Mouse (Mus musculus) liver, embryonic 14.5 days (tissue): ENCODE data around the gene Gm17387. TPM values are rescaled to one million over a fixed set of nuclear protein-coding genes. Genes with fewer than 3 reads are reported as not detected.

Source experiments
- ATAC-seq: fragments of 200-750 bp; cut with Nextera tagmentation; 2 replicates; pipeline ENCODE4 v1.8.0; 2017; ENCODE audit warnings: moderate number of reproducible peaks, mild to moderate bottlenecking, moderate library complexity; ENCODE audit not compliant: insufficient read depth
- DNase-seq, 3 experiments: peaks; one replicate each; pipeline ENCODE4 v3.0.0-alpha.2; 2012 to 2013; ENCODE audit warnings: low read depth in 3 of 3, low spot score in 3 of 3
- H3K27ac ChIP-seq: fragments of 300-500 bp; sonication (generic); 2 replicates; pipeline ENCODE4 v1.5.1; 2014; ENCODE audit warnings: moderate library complexity, mild to moderate bottlenecking, control low read depth, inconsistent platforms
- H3K27me3 ChIP-seq: fragments of 300-500 bp; sonication (generic); 2 replicates; pipeline ENCODE4 v1.6.1; 2014; ENCODE audit warnings: mild to moderate bottlenecking, low read length, moderate library complexity; ENCODE audit not compliant: control insufficient read depth, insufficient read depth
- H3K36me3 ChIP-seq: fragments of 300-500 bp; sonication (generic); replicated peaks from 2 replicates; pipeline ENCODE4 v1.6.1; 2014; ENCODE audit warnings: low read depth; ENCODE audit not compliant: control insufficient read depth, insufficient read depth
- H3K4me1 ChIP-seq, 2 experiments: fragments of 200-500 bp in 1 of 2; fragments of 300-500 bp in 1 of 2; sonication (generic) in 1 of 2; replicated peaks; 2 replicates each; pipeline ENCODE4 v1.6.1; 2012 to 2014; ENCODE audit warnings: antibody characterized with exemption in 1 of 2, inconsistent platforms in 1 of 2, low read length in 1 of 2; ENCODE audit not compliant: control insufficient read depth in 2 of 2, insufficient read depth in 2 of 2
- H3K4me2 ChIP-seq: fragments of 300-500 bp; sonication (generic); 2 replicates; pipeline ENCODE4 v1.6.1; 2014; ENCODE audit warnings: low read depth, mild to moderate bottlenecking, control low read depth, moderate library complexity
- H3K4me3 ChIP-seq, 2 experiments: fragments of 200-500 bp in 1 of 2; fragments of 300-500 bp in 1 of 2; sonication (generic) in 1 of 2; 2 replicates each; pipeline ENCODE4 v1.5.1; 2012 to 2014; ENCODE audit warnings: low read depth in 2 of 2, low read length in 2 of 2, mild to moderate bottlenecking in 2 of 2, control low read depth in 1 of 2, inconsistent platforms in 1 of 2, moderate library complexity in 1 of 2; ENCODE audit not compliant: insufficient read depth in 1 of 2
- H3K9ac ChIP-seq: fragments of 300-500 bp; sonication (generic); replicated peaks from 2 replicates; pipeline ENCODE4 v1.6.1; 2014; ENCODE audit warnings: mild to moderate bottlenecking, control low read depth, moderate library complexity
- H3K9me3 ChIP-seq: fragments of 300-500 bp; sonication (generic); 2 replicates; pipeline ENCODE4 v1.6.1; 2016; ENCODE audit warnings: low read length, mixed read lengths; ENCODE audit not compliant: control insufficient read depth
- CTCF ChIP-seq: IDR thresholded peaks from 2 replicates; pipeline ENCODE4 v1.5.1; 2016; ENCODE audit warnings: antibody characterized with exemption, low read depth, control low read depth
- EP300 ChIP-seq: IDR thresholded peaks from 2 replicates; pipeline ENCODE4 v1.6.1; 2016; ENCODE audit warnings: antibody characterized with exemption, low read depth
- WGBS: fragments of 180-500 bp; shearing (Covaris S2); extraction: QIAGEN DNeasy Blood & Tissue Kit; methylation state at CpG from one replicate; pipeline ENCODE4 v1.1.7; 2014; ENCODE audit not compliant: insufficient replicate concordance; 5-methylcytosine and 5-hydroxymethylcytosine counted together
- polyA plus RNA-seq, 2 experiments: library from polyadenylated mRNA; depleted of rRNA in 1 of 2; stranded (reverse) in 1 of 2; unstranded in 1 of 2; fragments of >200 nt; fragmentation: Nextera tagmentation in 1 of 2; extraction: Ambion mirVana in 1 of 2; gene quantifications; 2 replicates each; pipeline versions ENCODE4 v1.2.1 to v1.2.3; 2012 to 2014

The Gm17387 gene
- polyA plus RNA-seq, 2 experiments, result not detected

GRCm38 (mm10) chr7:141055785-141056184, 26.9 kb downstream of the Gm17387 start:
- no peak overlapping the region for H3K4me2 ChIP-seq
- ATAC-seq (no peak), DNase-seq (no peak)
- no peak overlapping the region for H3K9ac ChIP-seq
- no peaks in the 10 kb centered on the region for H3K9me3 ChIP-seq
- 50% methylated on average over 4 of the region's 4 CpGs for WGBS
- no peak overlapping the region for H3K4me3 ChIP-seq
- H3K36me3 ChIP-seq, result no peaks in the 10 kb centered on the region
- H3K27me3 ChIP-seq, result peaks cover 16% of the 10 kb centered on the region
- TF ChIP-seq CTCF, result peak; percentile 37
- TF ChIP-seq EP300, result no peak
- no peak overlapping the region for H3K27ac ChIP-seq
- H3K4me1 ChIP-seq, result peaks cover 0 to 6% of the 10 kb centered on the region in 2 experiments; a peak in 2 of 4 replicates

GRCm38 (mm10) chr7:141056976-141057375, 28.0 kb downstream of the Gm17387 start:
- Histone ChIP-seq H3K4me3 (no peak overlapping the region), H3K36me3 (no peaks in the 10 kb centered on the region), H3K9me3 (no peaks in the 10 kb centered on the region), H3K4me2 (no peak overlapping the region), H3K27me3 (peaks cover 28% of the 10 kb centered on the region), H3K9ac (no peak overlapping the region), H3K27ac (no peak overlapping the region), H3K4me1 (peaks cover 0 to 4% of the 10 kb centered on the region in 2 experiments; a peak in 2 of 4 replicates)
- TF ChIP-seq EP300 (no peak), CTCF (no peak)
- WGBS, result 60% methylated on average over 6 of the region's 6 CpGs
- ATAC-seq (no peak), DNase-seq (no peak)

- no peak for TF ChIP-seq CTCF
- no peaks in the 10 kb centered on the region for H3K36me3 ChIP-seq
- no peaks in the 10 kb centered on the region for H3K9me3 ChIP-seq
- WGBS, result 74% methylated on average over 1 of the region's 1 CpGs
- ATAC-seq, result no peak
- H3K9ac ChIP-seq, result no peak overlapping the region
- no peak overlapping the region for H3K4me2 ChIP-seq
- peaks cover 0 to 4% of the 10 kb centered on the region in 2 experiments; a peak in 2 of 4 replicates for H3K4me1 ChIP-seq
- H3K4me3 ChIP-seq, result no peak overlapping the region
- no peak for DNase-seq
- H3K27ac ChIP-seq, result no peak overlapping the region
- H3K27me3 ChIP-seq, result peaks cover 31% of the 10 kb centered on the region
Measured at GRCm38 (mm10) chr7:141057541-141057940, 28.6 kb downstream of the Gm17387 start.

- no peak for DNase-seq
- WGBS, result 45% methylated on average over 14 of the region's 14 CpGs
- H3K9me3 ChIP-seq, result no peaks in the 10 kb centered on the region
- no peak overlapping the region for H3K9ac ChIP-seq
- H3K4me2 ChIP-seq, result no peak overlapping the region
- no peak overlapping the region for H3K4me3 ChIP-seq
- peaks cover 31% of the 10 kb centered on the region for H3K27me3 ChIP-seq
- H3K36me3 ChIP-seq, result no peaks in the 10 kb centered on the region
- no peak for TF ChIP-seq CTCF
- no peak for TF ChIP-seq EP300
- no peak overlapping the region for H3K27ac ChIP-seq
- ATAC-seq, result no peak
- peaks cover 0 to 5% of the 10 kb centered on the region in 2 experiments; a peak in 2 of 4 replicates for H3K4me1 ChIP-seq
Measured at GRCm38 (mm10) chr7:141058601-141059341, 29.8 kb downstream of the Gm17387 start.

- Histone ChIP-seq H3K27me3 (peaks cover 31% of the 10 kb centered on the region), H3K4me2 (no peak overlapping the region), H3K36me3 (no peaks in the 10 kb centered on the region), H3K4me1 (peaks cover 0 to 14% of the 10 kb centered on the region in 2 experiments; a peak in 2 of 4 replicates), H3K4me3 (no peak overlapping the region), H3K9me3 (no peaks in the 10 kb centered on the region), H3K27ac (no peak overlapping the region), H3K9ac (no peak overlapping the region)
- WGBS, result 51% methylated on average over 2 of the region's 2 CpGs
- ATAC-seq (no peak), DNase-seq (no peak)
- TF ChIP-seq EP300 (no peak), CTCF (no peak)
Measured at GRCm38 (mm10) chr7:141059929-141060328, 31.0 kb downstream of the Gm17387 start.
